In the genomic region with DNA sequence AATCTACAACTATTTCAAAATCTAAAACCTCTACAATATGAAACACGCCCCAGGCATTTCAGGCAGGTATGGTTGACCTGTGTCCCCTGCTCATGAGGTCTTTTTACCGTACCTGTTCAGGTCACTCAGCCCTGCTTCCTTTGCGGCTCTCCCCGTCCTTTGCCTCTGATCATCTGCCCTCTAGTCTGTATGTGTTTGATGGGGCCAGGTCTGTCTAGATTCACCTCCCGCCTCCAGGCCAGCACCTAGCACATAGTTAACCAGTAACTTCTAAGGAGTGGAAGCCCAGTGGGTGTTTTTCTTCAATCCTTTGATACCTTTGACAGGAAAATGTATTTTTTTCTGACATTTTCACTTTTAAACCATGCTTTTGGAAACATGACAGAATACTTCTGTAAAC, we compare ENCODE assay signal across 25 mouse cellular contexts. TPM values are rescaled to one million over a fixed set of nuclear protein-coding genes. Genes with fewer than 3 reads are reported as not detected.
A peak's percentile ranks its signal among the peaks of the same experiment; 100 is the strongest.
DNase-seq lines count a peak whose midpoint lies in the region; ATAC-seq and TF ChIP-seq lines count a peak whose summit lies in the region.
"Had no signal": no experiment of that assay in that cellular context is flagged by ENCODE, and none has a peak within 500 bp of the region (broad histone marks: within the 10 kb centered on the region; RNA-seq: fewer than 3 reads in every experiment).

No protein-coding gene starts in this region.

- WGBS in kidney, embryonic 15.5 days: 75% methylated on average over 5 of the region's 5 CpGs
- WGBS in intestine, embryonic 15.5 days: 61% methylated on average over 5 of the region's 5 CpGs
- WGBS in intestine, postnatal 0 days: 49% methylated on average over 5 of the region's 5 CpGs

- H3K27me3 ChIP-seq in kidney, embryonic 15.5 days: no peaks in the 10 kb centered on the region
- H3K27me3 ChIP-seq in intestine, embryonic 15.5 days (replicated peaks): no peaks in the 10 kb centered on the region
- no peaks in the 10 kb centered on the region for H3K27me3 ChIP-seq in intestine, postnatal 0 days (replicated peaks; ENCODE audit: control insufficient read depth, insufficient read depth, low read length)
- H3K27me3 ChIP-seq: embryonic facial prominence, embryonic 15.5 days; forebrain, embryonic 13.5 days; heart, embryonic 13.5 days; megakaryocyte, embryonic 14.5 days; midbrain, embryonic 12.5 days; neural tube, embryonic 13.5 days had no signal

- TF ChIP-seq CTCF in intestine, postnatal 0 days (IDR thresholded peaks at IDR 0.05; ENCODE audit: low read depth): no peak

- ATAC-seq in kidney, embryonic 15.5 days (replicated peaks; ENCODE audit: low FRiP score): no peak
- ATAC-seq in intestine, embryonic 15.5 days: peak; percentile 74
- 0 out of 2 replicates have a peak, but pooled peaks have one; percentile 25 for ATAC-seq in intestine, postnatal 0 days
- no peak for ATAC-seq in activated CD4-positive, CD25-positive, alpha-beta regulatory T cell, adult 4 months
- ATAC-seq: forebrain, embryonic 13.5 days had no signal

- no peak overlapping the region for H3K9ac ChIP-seq in kidney, embryonic 15.5 days
- no peak overlapping the region for H3K9ac ChIP-seq in intestine, embryonic 15.5 days
- H3K9ac ChIP-seq in intestine, postnatal 0 days (ENCODE audit: low read depth, low read length): no peak overlapping the region
- H3K9ac ChIP-seq: embryonic facial prominence, embryonic 15.5 days; forebrain, embryonic 13.5 days; heart, embryonic 13.5 days; hindbrain, embryonic 14.5 days; liver, embryonic 14.5 days; midbrain, embryonic 12.5 days; neural tube, embryonic 13.5 days had no signal

- H3K4me3 ChIP-seq in kidney, embryonic 15.5 days (replicated peaks): no peak overlapping the region
- H3K4me3 ChIP-seq in intestine, embryonic 15.5 days (replicated peaks): no peak overlapping the region
- no peak overlapping the region for H3K4me3 ChIP-seq in intestine, postnatal 0 days (ENCODE audit: low read depth, low read length)
- H3K4me3 ChIP-seq: embryonic facial prominence, embryonic 10.5 days; embryonic facial prominence, embryonic 15.5 days; forebrain, embryonic 13.5 days; heart, embryonic 13.5 days; megakaryocyte, embryonic 14.5 days; midbrain, embryonic 12.5 days; neural tube, embryonic 13.5 days had no signal

- no peak overlapping the region for H3K27ac ChIP-seq in kidney, embryonic 15.5 days
- H3K27ac ChIP-seq in intestine, embryonic 15.5 days: no peak overlapping the region
- no peak overlapping the region for H3K27ac ChIP-seq in intestine, postnatal 0 days (ENCODE audit: low read depth, low read length)
- H3K27ac ChIP-seq: embryonic facial prominence, embryonic 10.5 days; embryonic facial prominence, embryonic 15.5 days; forebrain, embryonic 13.5 days; heart, embryonic 13.5 days; hindbrain, embryonic 14.5 days; liver, embryonic 14.5 days; midbrain, embryonic 12.5 days; neural tube, embryonic 13.5 days had no signal

- H3K4me2 ChIP-seq in kidney, embryonic 15.5 days: no peak overlapping the region
- no peak overlapping the region for H3K4me2 ChIP-seq in intestine, embryonic 15.5 days (replicated peaks)
- H3K4me2 ChIP-seq in intestine, postnatal 0 days (replicated peaks; ENCODE audit: low read depth): no peak overlapping the region; the same call in 1 of the 2 replicates
- H3K4me2 ChIP-seq: embryonic facial prominence, embryonic 15.5 days; forebrain, embryonic 13.5 days; heart, embryonic 13.5 days; hindbrain, embryonic 14.5 days; midbrain, embryonic 12.5 days; neural tube, embryonic 13.5 days had no signal

- peak; percentile 31 for DNase-seq in kidney, postnatal 14 days
- peak; percentile 49 for DNase-seq in yolk sac, embryonic 10.5 days (ENCODE audit: low spot score)
- DNase-seq: adrenal gland, adult 2 months; adrenal gland, postnatal 36 days; B cell, adult 2 months; cerebellum, adult 2 months; cerebellum, postnatal 25 days; gastrocnemius, postnatal 10 days; heart, postnatal 10 days; layer of hippocampus, adult 9-11 months; lung, postnatal 4 days; thymus, postnatal 4 days had no signal

- peaks cover 16% of the 10 kb centered on the region; the same call in 1 of the 2 replicates for H3K36me3 ChIP-seq in kidney, embryonic 15.5 days
- H3K36me3 ChIP-seq in intestine, embryonic 15.5 days: no peaks in the 10 kb centered on the region
- H3K36me3 ChIP-seq in intestine, postnatal 0 days (ENCODE audit: control insufficient read depth, insufficient read depth): no peaks in the 10 kb centered on the region
- H3K36me3 ChIP-seq: neural tube, embryonic 13.5 days had no signal

- no peaks in the 10 kb centered on the region for H3K9me3 ChIP-seq in kidney, embryonic 15.5 days (replicated peaks)
- H3K9me3 ChIP-seq in intestine, embryonic 15.5 days: no peaks in the 10 kb centered on the region
- no peaks in the 10 kb centered on the region for H3K9me3 ChIP-seq in intestine, postnatal 0 days (ENCODE audit: control insufficient read depth)
- H3K9me3 ChIP-seq: embryonic facial prominence, embryonic 15.5 days; heart, embryonic 13.5 days; megakaryocyte, embryonic 14.5 days; midbrain, embryonic 12.5 days; neural tube, embryonic 13.5 days had no signal

- peaks cover 14% of the 10 kb centered on the region for H3K4me1 ChIP-seq in kidney, embryonic 15.5 days
- no peaks in the 10 kb centered on the region for H3K4me1 ChIP-seq in intestine, embryonic 15.5 days (replicated peaks)
- no peaks in the 10 kb centered on the region for H3K4me1 ChIP-seq in intestine, postnatal 0 days (replicated peaks; ENCODE audit: control insufficient read depth, insufficient read depth, low read length)
- H3K4me1 ChIP-seq: embryonic facial prominence, embryonic 15.5 days; heart, embryonic 13.5 days; midbrain, embryonic 12.5 days had no signal

RNA-seq across cellular contexts. Expression of gene Eif2ak4, which starts 11.3 kb away (rescaled TPM):
- 12.3 and 13.8 TPM in 2 replicates for polyA plus RNA-seq in kidney, embryonic 15.5 days (2015; fragmentation: Nextera tagmentation; extraction: Ambion mirVana)
- polyA plus RNA-seq in intestine, embryonic 15.5 days (2015; fragmentation: Nextera tagmentation; extraction: Ambion mirVana): 9.9 and 10.2 TPM in 2 replicates
- polyA plus RNA-seq in intestine, postnatal 0 days (2015; fragmentation: Nextera tagmentation; extraction: Ambion mirVana): 3.7 and 3.8 TPM in 2 replicates
- 1 to 10 TPM; 2.0 to 2.7 TPM for polyA plus RNA-seq in activated CD4-positive, CD25-positive, alpha-beta regulatory T cell, adult 4 months (2017; shearing (Covaris generic))

RNA-seq across cellular contexts. Expression of gene Gpr176, which starts 26.5 kb away (rescaled TPM):
- polyA plus RNA-seq in kidney, embryonic 15.5 days (2015; fragmentation: Nextera tagmentation; extraction: Ambion mirVana): 1.1 and 1.4 TPM in 2 replicates
- 0.39 and 0.44 TPM in 2 replicates for polyA plus RNA-seq in intestine, embryonic 15.5 days (2015; fragmentation: Nextera tagmentation; extraction: Ambion mirVana)
- polyA plus RNA-seq in intestine, postnatal 0 days (2015; fragmentation: Nextera tagmentation; extraction: Ambion mirVana): 0.57 and 0.84 TPM in 2 replicates
- polyA plus RNA-seq in activated CD4-positive, CD25-positive, alpha-beta regulatory T cell, adult 4 months (2017; shearing (Covaris generic)): under 1 TPM in 1 of 2 experiments, not detected in 1; 0.11 TPM

Comparison
In these comparisons a context has a peak if more than half of its experiments do, and no peak if none do; other contexts are left out.
1. ATAC-seq: peak in intestine, embryonic 15.5 days (single experiment) and intestine, postnatal 0 days (single experiment); none in kidney, embryonic 15.5 days (single experiment) and activated CD4-positive, CD25-positive, alpha-beta regulatory T cell, adult 4 months (single experiment).